Mouse (Mus musculus) heart, embryonic 12.5 days (tissue): ENCODE data around the gene Rangrf. TPM values are rescaled to one million over a fixed set of nuclear protein-coding genes. Genes with fewer than 3 reads are reported as not detected.
A peak's percentile ranks its signal among the peaks of the same experiment; 100 is the strongest.

Source experiments
- ATAC-seq: fragments of 200-750 bp; cut with Nextera tagmentation; 2 replicates; pipeline ENCODE4 v1.8.0; 2017; ENCODE audit warnings: moderate TSS enrichment, moderate library complexity; ENCODE audit not compliant: insufficient number of reproducible peaks, low FRiP score
- H3K27ac ChIP-seq: fragments of 300-500 bp; sonication (generic); 2 replicates; pipeline ENCODE4 v1.5.1; 2016; ENCODE audit warnings: mild to moderate bottlenecking, moderate library complexity; ENCODE audit not compliant: poor library complexity, severe bottlenecking
- H3K27me3 ChIP-seq: fragments of 300-500 bp; sonication (generic); replicated peaks from 2 replicates; pipeline ENCODE4 v1.6.1; 2016; ENCODE audit warnings: mild to moderate bottlenecking, moderate library complexity
- H3K36me3 ChIP-seq: fragments of 300-500 bp; sonication (generic); 2 replicates; pipeline ENCODE4 v1.6.1; 2016; ENCODE audit warnings: mild to moderate bottlenecking, moderate library complexity
- H3K4me1 ChIP-seq: fragments of 300-500 bp; sonication (generic); replicated peaks from 2 replicates; pipeline ENCODE4 v1.6.1; 2016; ENCODE audit warnings: mild to moderate bottlenecking
- H3K4me2 ChIP-seq: fragments of 300-500 bp; sonication (generic); 2 replicates; pipeline ENCODE4 v1.6.1; 2016; ENCODE audit warnings: mild to moderate bottlenecking, moderate library complexity
- H3K4me3 ChIP-seq: fragments of 300-500 bp; sonication (generic); 2 replicates; pipeline ENCODE4 v1.5.1; 2016; ENCODE audit warnings: mild to moderate bottlenecking
- H3K9ac ChIP-seq: fragments of 300-500 bp; sonication (generic); 2 replicates; pipeline ENCODE4 v1.6.1; 2016; ENCODE audit warnings: mild to moderate bottlenecking, moderate library complexity
- H3K9me3 ChIP-seq: fragments of 300-500 bp; sonication (generic); replicated peaks from 2 replicates; pipeline ENCODE4 v1.6.1; 2016; ENCODE audit warnings: mild to moderate bottlenecking, moderate library complexity
- WGBS: fragments of 180-500 bp; shearing (Covaris S2); methylation state at CpG from one replicate; pipeline ENCODE4 v1.1.7; 2016; 5-methylcytosine and 5-hydroxymethylcytosine counted together
- polyA plus RNA-seq: library from polyadenylated mRNA; unstranded; fragments of >200 nt; fragmentation: Nextera tagmentation; extraction: Ambion mirVana; gene quantifications from 2 replicates; pipeline ENCODE4 v1.2.1, GENCODE M21; 2016

Rangrf gene
- polyA plus RNA-seq, 1 experiment from 2014 or later = 64.3 TPM

GRCm38 (mm10) chr11:68961596-68961995 lies 13.4 kb downstream of the Rangrf start:
- no peak for ATAC-seq
- no peak overlapping the region for H3K27ac ChIP-seq
- H3K9ac ChIP-seq = no peak overlapping the region
- H3K36me3 ChIP-seq = no peaks in the 10 kb centered on the region
- peaks cover 5% of the 10 kb centered on the region for H3K27me3 ChIP-seq
- H3K4me2 ChIP-seq = no peak overlapping the region
- H3K4me1 ChIP-seq = peaks cover 6% of the 10 kb centered on the region; the same call in 1 of the 2 replicates
- WGBS = 72% methylated on average over 3 of the region's 3 CpGs
- H3K4me3 ChIP-seq = no peak overlapping the region
- H3K9me3 ChIP-seq = no peaks in the 10 kb centered on the region

GRCm38 (mm10) chr11:68957971-68958370 lies 17.0 kb downstream of the Rangrf start:
- 74% methylated on average over 1 of the region's 1 CpGs for WGBS
- peak overlapping the region; percentile 44; the same call in 1 of the 2 replicates for H3K4me3 ChIP-seq

DNA sequence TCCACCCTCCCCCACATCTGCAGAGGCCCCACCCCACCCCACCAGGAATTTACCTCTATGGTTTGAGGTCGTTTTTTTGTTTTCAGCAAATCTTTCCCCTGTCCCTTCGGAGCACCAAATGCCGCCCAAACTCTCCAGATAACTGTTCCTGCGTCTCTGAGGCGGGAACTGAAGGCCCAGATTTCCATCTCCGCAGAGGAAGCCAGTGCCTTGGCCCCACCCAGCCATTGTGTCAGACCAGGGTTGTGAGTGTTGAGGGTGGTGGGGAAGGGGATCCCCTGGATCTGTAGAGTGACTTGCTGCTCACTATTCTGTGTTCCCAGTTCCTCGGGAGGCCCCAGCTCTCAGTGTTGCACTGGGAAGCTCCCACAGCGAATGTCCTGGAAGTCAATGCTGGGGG lies 17.7 kb downstream of the Rangrf start, which contains the start of gene Arhgef15:
Gene Arhgef15 (minus strand): TSS at position 173 of the 400 bp plus-strand sequence.
- H3K4me3 ChIP-seq = peak within 1 kb of the TSS; percentile 44
- no peak for ATAC-seq
- H3K4me1 ChIP-seq = peaks cover 33% of the 10 kb centered on the region
- H3K36me3 ChIP-seq = no peaks in the 10 kb centered on the region
- H3K4me2 ChIP-seq = peak within 1 kb of the TSS; percentile 76
- H3K27me3 ChIP-seq = peaks cover 36% of the 10 kb centered on the region
- WGBS = 37% methylated on average over 8 of the region's 8 CpGs
- peak within 1 kb of the TSS; percentile 42 for H3K9ac ChIP-seq
- H3K9me3 ChIP-seq = no peaks in the 10 kb centered on the region
- H3K27ac ChIP-seq = peak within 1 kb of the TSS; percentile 79

More at GRCm38 (mm10) chr11:68957971-68958370, 17.0 kb downstream of the Rangrf start:
- Histone ChIP-seq H3K36me3 (no peaks in the 10 kb centered on the region), H3K4me2 (peak overlapping the region; percentile 76; the same call in 1 of the 2 replicates), H3K9ac (no peak overlapping the region), H3K9me3 (no peaks in the 10 kb centered on the region), H3K4me1 (peaks cover 33% of the 10 kb centered on the region), H3K27ac (no peak overlapping the region), H3K27me3 (peaks cover 33% of the 10 kb centered on the region)
- ATAC-seq = no peak

GRCm38 (mm10) chr11:68956697-68957096 lies 18.3 kb downstream of the Rangrf start:
- Histone ChIP-seq H3K9me3 (no peaks in the 10 kb centered on the region), H3K27me3 (peaks cover 40% of the 10 kb centered on the region), H3K9ac (peak overlapping the region; percentile 42), H3K4me3 (peak overlapping the region; percentile 44), H3K4me1 (peaks cover 33% of the 10 kb centered on the region), H3K36me3 (no peaks in the 10 kb centered on the region), H3K4me2 (peak overlapping the region; percentile 76), H3K27ac (peak overlapping the region; percentile 79)
- 27% methylated on average over 13 of the region's 13 CpGs for WGBS
- ATAC-seq = peak; percentile 68; the same call in 1 of the 2 replicates

- H3K27ac ChIP-seq = peak overlapping the region; percentile 79
- H3K9me3 ChIP-seq = no peaks in the 10 kb centered on the region
- peaks cover 33% of the 10 kb centered on the region for H3K4me1 ChIP-seq
- H3K4me3 ChIP-seq = peak overlapping the region; percentile 44
- peak overlapping the region; percentile 76 for H3K4me2 ChIP-seq
- 13% methylated on average over 3 of the region's 3 CpGs for WGBS
- ATAC-seq = peak; percentile 27
- H3K27me3 ChIP-seq = peaks cover 46% of the 10 kb centered on the region
- H3K36me3 ChIP-seq = 0 out of 2 replicates have a peak, but pooled peaks cover under 1% of the 10 kb centered on the region
- peak overlapping the region; percentile 42 for H3K9ac ChIP-seq
These were observed 18.9 kb downstream of the Rangrf start for GRCm38 (mm10) chr11:68956107-68956506.

DNA sequence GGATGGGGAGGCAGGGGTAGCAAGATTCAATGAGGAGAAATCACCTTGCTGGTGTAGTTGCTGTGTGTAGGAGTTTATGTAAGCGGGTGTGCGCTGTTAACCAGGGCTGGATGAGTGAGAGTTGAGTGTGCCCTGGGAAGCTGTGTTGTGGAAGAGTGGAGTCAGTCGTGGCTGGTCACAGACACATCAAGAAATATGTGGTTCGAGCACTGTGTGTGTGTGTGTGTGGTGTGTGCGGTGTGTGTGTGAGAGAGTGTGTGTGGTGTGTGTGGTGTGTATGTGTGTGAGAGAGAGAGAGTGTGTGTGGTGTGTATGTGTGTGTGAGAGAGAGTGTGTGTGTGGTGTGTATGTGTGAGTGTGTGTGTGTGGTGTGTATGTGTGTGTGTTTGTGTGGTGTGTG lies 19.5 kb downstream of the Rangrf start:
- ATAC-seq = 0 out of 2 replicates have a peak, but pooled peaks have one; percentile 7
- Histone ChIP-seq H3K9me3 (no peaks in the 10 kb centered on the region), H3K4me3 (peak overlapping the region; percentile 48), H3K4me1 (peaks cover 33% of the 10 kb centered on the region), H3K36me3 (0 out of 2 replicates have a peak, but pooled peaks cover 4% of the 10 kb centered on the region), H3K27me3 (peaks cover 47% of the 10 kb centered on the region), H3K4me2 (peak overlapping the region; percentile 76), H3K27ac (peak overlapping the region; percentile 36), H3K9ac (peak overlapping the region; percentile 42; the same call in 1 of the 2 replicates)
- WGBS = 57% methylated on average over 5 of the region's 5 CpGs

GRCm38 (mm10) chr11:68954408-68954807 lies 20.6 kb downstream of the Rangrf start:
- H3K36me3 ChIP-seq = 0 out of 2 replicates have a peak, but pooled peaks cover 4% of the 10 kb centered on the region
- peak overlapping the region; percentile 48 for H3K4me3 ChIP-seq
- H3K27me3 ChIP-seq = peaks cover 51% of the 10 kb centered on the region
- peak overlapping the region; percentile 68 for H3K9ac ChIP-seq
- H3K4me2 ChIP-seq = peak overlapping the region; percentile 76
- no peak for ATAC-seq
- H3K27ac ChIP-seq = no peak overlapping the region
- 2% methylated on average over 17 of the region's 17 CpGs for WGBS
- peaks cover 33% of the 10 kb centered on the region for H3K4me1 ChIP-seq
- no peaks in the 10 kb centered on the region for H3K9me3 ChIP-seq

GRCm38 (mm10) chr11:68953903-68954302 lies 21.1 kb downstream of the Rangrf start:
- Histone ChIP-seq H3K4me1 (peaks cover 33% of the 10 kb centered on the region), H3K9me3 (no peaks in the 10 kb centered on the region), H3K4me3 (peak overlapping the region; percentile 48), H3K27ac (no peak overlapping the region), H3K27me3 (peaks cover 51% of the 10 kb centered on the region), H3K36me3 (peaks cover 4% of the 10 kb centered on the region; the same call in 1 of the 2 replicates), H3K9ac (peak overlapping the region; percentile 64), H3K4me2 (peak overlapping the region; percentile 76)
- WGBS = 13% methylated on average over 13 of the region's 13 CpGs
- ATAC-seq = no peak

DNA sequence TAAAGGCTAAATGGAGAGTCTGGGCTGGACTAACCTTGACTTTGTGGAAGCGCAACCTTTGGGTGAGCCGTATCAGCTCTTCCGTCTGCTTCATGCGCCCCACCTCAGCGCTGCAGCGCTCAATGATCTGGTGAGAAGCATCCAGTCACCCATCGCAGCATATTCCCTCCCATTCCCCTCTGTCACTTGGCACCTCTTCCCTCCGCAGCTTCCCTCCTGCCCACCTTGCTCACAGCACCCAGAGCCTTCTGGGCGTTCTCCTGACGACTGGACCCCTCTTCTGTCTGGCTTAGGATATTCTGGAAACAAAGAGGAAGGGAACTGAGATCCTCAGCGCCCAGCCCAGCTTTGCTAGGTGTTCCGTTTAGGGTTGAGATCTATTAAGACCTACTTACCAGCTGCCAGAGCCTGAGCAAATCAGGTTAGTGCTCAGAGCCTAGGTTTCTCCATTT lies 27.4 kb downstream of the Rangrf start:
- Histone ChIP-seq H3K36me3 (peaks cover 8% of the 10 kb centered on the region), H3K4me1 (peaks cover 12% of the 10 kb centered on the region), H3K4me2 (peak overlapping the region; percentile 67), H3K27me3 (peaks cover 17% of the 10 kb centered on the region), H3K27ac (no peak overlapping the region), H3K9me3 (no peaks in the 10 kb centered on the region), H3K4me3 (peak overlapping the region; percentile 41), H3K9ac (peak overlapping the region; percentile 44)
- ATAC-seq = no peak
- 21% methylated on average over 12 of the region's 12 CpGs for WGBS

- Histone ChIP-seq H3K27ac (no peak overlapping the region), H3K9ac (peak overlapping the region; percentile 44), H3K4me3 (peak overlapping the region; percentile 41), H3K9me3 (no peaks in the 10 kb centered on the region), H3K27me3 (peaks cover 13% of the 10 kb centered on the region), H3K4me1 (peaks cover 12% of the 10 kb centered on the region), H3K4me2 (peak overlapping the region; percentile 67), H3K36me3 (peaks cover 8% of the 10 kb centered on the region)
- 0 out of 2 replicates have a peak, but pooled peaks have one; percentile 47 for ATAC-seq
- WGBS = 24% methylated on average over 16 of the region's 16 CpGs
These were observed 28.1 kb downstream of the Rangrf start for GRCm38 (mm10) chr11:68946806-68947440.

GRCm38 (mm10) chr11:68946001-68946400 lies 29.0 kb downstream of the Rangrf start:
- Histone ChIP-seq H3K36me3 (peaks cover 6% of the 10 kb centered on the region), H3K27ac (no peak overlapping the region), H3K4me1 (peaks cover 12% of the 10 kb centered on the region), H3K4me2 (no peak overlapping the region), H3K27me3 (peaks cover 4% of the 10 kb centered on the region), H3K9ac (no peak overlapping the region), H3K4me3 (no peak overlapping the region), H3K9me3 (no peaks in the 10 kb centered on the region)
- WGBS = 84% methylated on average over 4 of the region's 4 CpGs
- ATAC-seq = no peak
